Mouse (Mus musculus): ENCODE measurements around the gene Gm10322. TPM values are rescaled to one million over a fixed set of nuclear protein-coding genes. Genes with fewer than 3 reads are reported as not detected.

Gm10322 gene
- polyA plus RNA-seq, 1 experiment: 0.51 TPM

GRCm38 (mm10) chr10:59602043-59602442, 13.8 kb upstream of the Gm10322 start:
- no peak for DNase-seq (ENCODE audit: low spot score)

- DNase-seq (ENCODE audit: low spot score): no peak
These were observed 13.0 kb upstream of the Gm10322 start for GRCm38 (mm10) chr10:59602891-59603290.

- DNase-seq (ENCODE audit: low spot score): no peak
These were observed 12.0 kb upstream of the Gm10322 start for GRCm38 (mm10) chr10:59603843-59604242.

GRCm38 (mm10) chr10:59604879-59605464, 10.9 kb upstream of the Gm10322 start:
- no peak for DNase-seq (ENCODE audit: low spot score)

- no peak for DNase-seq (ENCODE audit: low spot score)
These were observed 2.6 kb upstream of the Gm10322 start for GRCm38 (mm10) chr10:59613276-59613675.

GRCm38 (mm10) chr10:59614141-59614540, 1.7 kb upstream of the Gm10322 start:
- no peak for DNase-seq (ENCODE audit: low spot score)

- no peak for DNase-seq (ENCODE audit: low spot score)
These were observed 452 bp upstream of the Gm10322 start for GRCm38 (mm10) chr10:59615411-59615810.

GRCm38 (mm10) chr10:59616522-59616921, 659 bp downstream of the Gm10322 start, which contains the start of gene Mcu:
TSS of gene Mcu (minus strand) at chr10:59616692.
- peak; percentile 93 for DNase-seq (ENCODE audit: low spot score)

- no peak for DNase-seq (ENCODE audit: low spot score)
These were observed 1.9 kb downstream of the Gm10322 start for GRCm38 (mm10) chr10:59617776-59618175.

GRCm38 (mm10) chr10:59621355-59621754, 5.5 kb downstream of the Gm10322 start:
- no peak for DNase-seq (ENCODE audit: low spot score)

GRCm38 (mm10) chr10:59623496-59623895, 7.6 kb downstream of the Gm10322 start:
- no peak for DNase-seq (ENCODE audit: low spot score)

- DNase-seq (ENCODE audit: low spot score): no peak
These were observed 13.0 kb downstream of the Gm10322 start for GRCm38 (mm10) chr10:59628641-59629505.

- DNase-seq (ENCODE audit: low spot score): no peak
These were observed 13.6 kb downstream of the Gm10322 start for GRCm38 (mm10) chr10:59629506-59629782.

- no peak for DNase-seq (ENCODE audit: low spot score)
These were observed 20.2 kb downstream of the Gm10322 start for GRCm38 (mm10) chr10:59636048-59636447.

- no peak for DNase-seq (ENCODE audit: low spot score)
These were observed 21.1 kb downstream of the Gm10322 start for GRCm38 (mm10) chr10:59636751-59637533.

GRCm38 (mm10) chr10:59637596-59638124, 21.8 kb downstream of the Gm10322 start:
- DNase-seq (ENCODE audit: low spot score): no peak

GRCm38 (mm10) chr10:59638576-59638975, 22.7 kb downstream of the Gm10322 start:
- DNase-seq (ENCODE audit: low spot score): no peak

GRCm38 (mm10) chr10:59642659-59643377, 27.0 kb downstream of the Gm10322 start:
- DNase-seq (ENCODE audit: low spot score): no peak

- DNase-seq (ENCODE audit: low spot score): no peak
These were observed 27.8 kb downstream of the Gm10322 start for GRCm38 (mm10) chr10:59643645-59644044.

- no peak for DNase-seq (ENCODE audit: low spot score)
These were observed 28.8 kb downstream of the Gm10322 start for GRCm38 (mm10) chr10:59644710-59645109.

GRCm38 (mm10) chr10:59645153-59645552, 29.3 kb downstream of the Gm10322 start:
- no peak for DNase-seq (ENCODE audit: low spot score)
